ENCODE assay signal across 9 mouse cellular contexts in the genomic region with DNA sequence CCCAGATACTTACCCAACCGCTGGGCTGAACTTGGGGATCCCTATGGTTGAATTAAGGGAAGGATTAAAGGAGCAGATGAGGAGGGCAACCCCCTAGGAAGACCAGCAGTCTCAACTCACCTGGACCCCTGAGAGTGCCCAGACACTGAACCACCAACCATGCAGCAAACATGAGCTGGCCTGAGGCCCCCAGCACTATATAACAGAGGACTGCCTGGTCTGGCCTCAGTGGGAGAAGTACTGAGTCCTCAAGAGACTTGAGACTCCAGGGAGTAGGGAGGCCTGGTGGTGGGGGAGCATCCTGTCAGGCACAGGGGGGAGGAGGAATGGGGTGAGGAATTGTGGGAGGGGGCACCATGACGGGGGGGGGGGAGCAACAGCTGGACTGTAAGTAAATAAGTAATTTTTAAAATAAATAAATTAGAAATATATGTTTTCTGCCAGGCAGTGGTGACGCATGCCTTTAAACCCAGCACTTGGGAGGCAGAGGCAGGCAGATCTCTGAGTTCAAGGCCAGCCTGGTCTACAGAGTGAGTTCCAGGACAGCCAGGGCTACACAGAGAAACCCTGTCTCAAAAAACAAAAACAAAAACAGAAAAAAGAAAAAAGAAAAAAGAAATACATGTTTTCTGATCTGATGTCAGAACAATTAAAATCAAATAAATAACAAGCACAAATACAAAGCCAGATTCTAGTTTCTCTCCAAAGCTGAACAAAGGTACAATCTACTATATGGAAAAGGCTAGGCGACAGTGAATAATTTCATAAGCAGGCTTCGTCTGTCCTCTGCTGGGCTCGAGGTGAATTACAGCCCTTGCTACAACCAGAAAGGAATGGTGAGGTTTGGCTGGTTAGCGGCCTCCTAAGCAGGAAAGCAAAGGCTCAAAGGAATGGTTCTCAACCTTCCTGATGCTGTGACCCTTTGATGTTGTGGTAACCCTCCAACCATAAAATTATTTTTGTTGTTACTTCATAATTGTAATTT. TPM values are rescaled to one million over a fixed set of nuclear protein-coding genes. Genes with fewer than 3 reads are reported as not detected.
A peak's percentile ranks its signal among the peaks of the same experiment; 100 is the strongest.
DNase-seq lines count a peak whose midpoint lies in the region; ATAC-seq lines count a peak whose summit lies in the region.
"Had no signal": no experiment of that assay in that cellular context is flagged by ENCODE, and none has a peak within 500 bp of the region (broad histone marks: within the 10 kb centered on the region; RNA-seq: fewer than 3 reads in every experiment).

No protein-coding gene starts in this region.

- no peaks in the 10 kb centered on the region for H3K27me3 ChIP-seq in intestine, embryonic 16.5 days (replicated peaks; ENCODE audit: control insufficient read depth, insufficient read depth, low read length)
- no peaks in the 10 kb centered on the region for H3K27me3 ChIP-seq in midbrain, embryonic 12.5 days
- no peaks in the 10 kb centered on the region for H3K27me3 ChIP-seq in stomach, embryonic 15.5 days (replicated peaks)
- H3K27me3 ChIP-seq: neural tube, embryonic 12.5 days had no signal

- peak; percentile 76 for DNase-seq in gastrocnemius, adult 18-20 months (ENCODE audit: low spot score)
- DNase-seq in gastrocnemius, postnatal 25 days = no peak
- DNase-seq in cerebellum, adult 8-10 months = peak; percentile 21
- DNase-seq in frontal cortex, postnatal 14 days (ENCODE audit: low spot score in 2 of 2) = peak; percentile 38 to 79
- DNase-seq in left cerebral cortex, postnatal 25 days (ENCODE audit: low spot score in 2 of 2) = peak; percentile 60 to 79

- 0 out of 2 replicates have a peak, but pooled peaks have one; percentile 47 for ATAC-seq in intestine, embryonic 16.5 days
- peak; percentile 45; the same call in 1 of the 2 replicates for ATAC-seq in midbrain, embryonic 12.5 days (ENCODE audit: low FRiP score, low read depth)
- ATAC-seq in stomach, embryonic 15.5 days (ENCODE audit: insufficient read depth, low FRiP score, low read depth) = 0 out of 2 replicates have a peak, but pooled peaks have one; percentile 59

- WGBS in intestine, embryonic 16.5 days = 43% methylated on average over 7 of the region's 7 CpGs
- WGBS in midbrain, embryonic 12.5 days = 45% methylated on average over 7 of the region's 7 CpGs
- 44% methylated on average over 7 of the region's 7 CpGs for WGBS in stomach, embryonic 15.5 days

- H3K4me1 ChIP-seq in intestine, embryonic 16.5 days (ENCODE audit: control insufficient read depth, insufficient read depth, low read length) = no peaks in the 10 kb centered on the region
- H3K4me1 ChIP-seq in midbrain, embryonic 12.5 days = no peaks in the 10 kb centered on the region
- H3K4me1 ChIP-seq in stomach, embryonic 15.5 days = no peaks in the 10 kb centered on the region
- H3K4me1 ChIP-seq: neural tube, embryonic 12.5 days had no signal

- intact Hi-C loops in left cerebral cortex, postnatal 25 days (cut with DNase I) = loop anchor here (1.0 to 2.0 kb wide), 2 partner anchors 141 to 178 kb away; no protein-coding TSS in a partner anchor

- H3K27ac ChIP-seq in intestine, embryonic 16.5 days (ENCODE audit: low read length) = no peak overlapping the region
- H3K27ac ChIP-seq in midbrain, embryonic 12.5 days (replicated peaks) = no peak overlapping the region
- H3K27ac ChIP-seq in stomach, embryonic 15.5 days = no peak overlapping the region
- H3K27ac ChIP-seq: neural tube, embryonic 12.5 days had no signal

- H3K36me3 ChIP-seq in intestine, embryonic 16.5 days (ENCODE audit: control insufficient read depth, insufficient read depth, low read length) = no peaks in the 10 kb centered on the region
- H3K36me3 ChIP-seq in midbrain, embryonic 12.5 days = no peaks in the 10 kb centered on the region
- H3K36me3 ChIP-seq in stomach, embryonic 15.5 days = no peaks in the 10 kb centered on the region
- H3K36me3 ChIP-seq: neural tube, embryonic 12.5 days had no signal

- H3K4me3 ChIP-seq in intestine, embryonic 16.5 days (ENCODE audit: low read length) = no peak overlapping the region
- H3K4me3 ChIP-seq in midbrain, embryonic 12.5 days = no peak overlapping the region
- no peak overlapping the region for H3K4me3 ChIP-seq in stomach, embryonic 15.5 days (replicated peaks)
- H3K4me3 ChIP-seq: neural tube, embryonic 12.5 days had no signal

- no peaks in the 10 kb centered on the region for H3K9me3 ChIP-seq in intestine, embryonic 16.5 days (ENCODE audit: control insufficient read depth, low read length)
- no peaks in the 10 kb centered on the region for H3K9me3 ChIP-seq in midbrain, embryonic 12.5 days
- H3K9me3 ChIP-seq in stomach, embryonic 15.5 days = no peaks in the 10 kb centered on the region
- H3K9me3 ChIP-seq: neural tube, embryonic 12.5 days had no signal

- no peak overlapping the region for H3K9ac ChIP-seq in intestine, embryonic 16.5 days (ENCODE audit: low read depth, low read length)
- no peak overlapping the region for H3K9ac ChIP-seq in midbrain, embryonic 12.5 days (replicated peaks)
- no peak overlapping the region for H3K9ac ChIP-seq in stomach, embryonic 15.5 days
- H3K9ac ChIP-seq: neural tube, embryonic 12.5 days had no signal

- no peak overlapping the region for H3K4me2 ChIP-seq in intestine, embryonic 16.5 days (ENCODE audit: low read depth, low read length)
- H3K4me2 ChIP-seq in midbrain, embryonic 12.5 days (replicated peaks) = no peak overlapping the region
- no peak overlapping the region for H3K4me2 ChIP-seq in stomach, embryonic 15.5 days
- H3K4me2 ChIP-seq: neural tube, embryonic 12.5 days had no signal

RNA-seq across cellular contexts. Expression of a gene that starts 55.4 kb away (rescaled TPM):
- 100 to 1,000 TPM; 143 to 147 TPM for total RNA-seq in gastrocnemius, adult 18-20 months (2021)
- 100 to 1,000 TPM in 1 of 2 experiments, 10 to 100 TPM in 1; 86.3 to 101 TPM for total RNA-seq in gastrocnemius, postnatal 25 days (2021)
- polyA plus RNA-seq in intestine, embryonic 16.5 days (2015; fragmentation: Nextera tagmentation; extraction: Ambion mirVana) = 45.6 and 48.7 TPM in 2 replicates
- total RNA-seq in left cerebral cortex, postnatal 25 days (2021) = 10 to 100 TPM; 65.0 to 71.0 TPM
- 38.5 and 39.2 TPM in 2 replicates for polyA plus RNA-seq in midbrain, embryonic 12.5 days (2016; fragmentation: Nextera tagmentation; extraction: Ambion mirVana)
- 41.1 and 42.9 TPM in 2 replicates for polyA plus RNA-seq in stomach, embryonic 15.5 days (2015; fragmentation: Nextera tagmentation; extraction: Ambion mirVana)
